Mouse (Mus musculus): ENCODE data around the gene Elovl6. TPM values are rescaled to one million over a fixed set of nuclear protein-coding genes. Genes with fewer than 3 reads are reported as not detected.

The Elovl6 gene
- polyA plus RNA-seq, 1 experiment from 2014 or later = 33.4 TPM

DNA sequence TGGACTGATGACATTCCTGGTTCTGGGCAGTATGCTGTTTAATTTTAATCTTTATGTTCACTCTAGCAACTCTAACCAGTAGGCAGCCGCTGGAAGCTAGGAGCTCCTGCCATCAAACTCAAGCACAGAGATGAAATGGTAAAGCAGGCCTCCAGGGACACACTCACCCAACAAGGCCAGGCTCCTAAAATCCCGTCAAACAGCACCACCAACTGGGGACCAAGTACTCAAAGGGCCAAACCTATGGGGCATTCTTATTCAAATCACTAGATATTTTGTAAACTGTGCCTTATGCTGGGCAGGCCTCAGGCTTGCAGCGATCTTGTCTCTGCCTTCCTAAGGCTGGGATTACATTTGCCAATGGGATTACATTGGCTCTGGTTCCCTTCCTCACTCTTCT lies 2.8 kb upstream of the Elovl6 start:
- peaks cover 6% of the 10 kb centered on the region; the same call in 1 of the 2 replicates for H3K4me1 ChIP-seq
- no peaks in the 10 kb centered on the region for H3K9me3 ChIP-seq
- WGBS = 58% methylated on average over 3 of the region's 3 CpGs
- H3K4me2 ChIP-seq (replicated peaks) = no peak overlapping the region
- H3K27ac ChIP-seq = no peak overlapping the region
- ATAC-seq (ENCODE audit: low FRiP score, low read depth) = no peak
- no peaks in the 10 kb centered on the region for H3K27me3 ChIP-seq (replicated peaks)
- no peak overlapping the region for H3K9ac ChIP-seq
- no peak overlapping the region for H3K4me3 ChIP-seq
- no peaks in the 10 kb centered on the region for H3K36me3 ChIP-seq

DNA sequence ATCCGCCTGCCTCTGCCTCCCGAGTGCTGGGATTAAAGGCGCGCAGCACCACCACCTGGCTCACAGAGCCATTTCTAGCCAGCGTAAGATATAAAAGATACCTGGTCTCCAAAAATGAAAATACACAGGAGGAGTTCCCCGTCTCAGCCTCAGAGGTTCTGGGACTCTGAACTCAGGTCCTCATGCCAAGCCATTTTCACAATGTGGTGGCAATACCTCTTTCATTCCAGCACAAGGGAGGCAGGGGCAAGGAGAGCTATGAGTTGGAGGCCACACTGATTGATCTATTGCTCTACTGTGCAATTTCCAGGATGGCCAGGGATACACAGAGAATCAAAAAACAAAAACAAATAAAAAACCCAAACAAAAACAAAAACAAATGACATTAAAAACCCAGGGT lies 1.7 kb upstream of the Elovl6 start:
- WGBS = 96% methylated on average over 6 of the region's 6 CpGs
- no peak overlapping the region for H3K4me3 ChIP-seq
- no peak for ATAC-seq (ENCODE audit: low FRiP score, low read depth)

DNA sequence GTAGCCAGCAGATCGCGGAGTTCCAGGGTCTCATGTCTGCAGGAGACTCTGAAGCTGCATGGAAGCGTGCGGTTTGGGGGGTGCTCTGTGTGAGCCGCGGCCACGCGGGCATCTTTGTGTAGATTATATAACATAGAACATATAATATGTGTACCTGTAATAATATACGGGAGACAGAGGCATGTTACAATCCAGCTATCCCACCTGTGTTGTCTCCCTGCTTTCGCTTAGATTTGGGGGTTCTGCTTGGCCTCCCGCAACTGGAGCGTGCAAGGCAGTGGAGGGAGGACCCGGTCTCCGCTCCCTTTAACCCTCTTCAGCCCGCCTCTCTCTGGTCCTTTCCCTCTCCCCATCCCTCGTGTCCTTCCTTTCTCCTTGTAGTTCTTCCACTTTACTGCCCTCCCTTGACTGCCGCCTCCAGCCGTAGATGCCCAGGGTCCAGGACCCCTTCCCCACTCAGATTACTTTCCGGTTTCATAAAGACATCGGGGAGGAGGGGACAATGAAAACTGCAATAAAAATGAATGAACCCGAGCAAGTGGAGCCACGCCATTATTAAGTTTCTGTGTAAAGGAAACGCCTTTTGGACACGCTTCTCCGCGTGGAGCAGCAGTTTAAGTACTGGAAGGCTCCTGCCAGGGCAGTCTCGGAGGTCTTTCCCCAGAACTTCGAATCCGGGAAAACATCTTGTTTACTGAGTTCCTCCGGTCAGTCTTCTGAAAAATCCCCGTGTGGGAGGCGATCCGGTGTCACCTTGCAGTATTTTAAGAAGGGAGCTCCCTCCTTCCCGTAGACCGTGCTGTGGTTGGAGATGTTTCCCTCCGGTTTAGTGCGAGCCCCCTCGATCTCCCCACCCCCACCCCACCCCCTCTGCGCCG lies 949 bp downstream of the Elovl6 start:
- no peaks in the 10 kb centered on the region for H3K27me3 ChIP-seq (replicated peaks)
- H3K4me2 ChIP-seq (replicated peaks) = peak overlapping the region; percentile 71
- H3K27ac ChIP-seq = peak overlapping the region; percentile 94
- H3K36me3 ChIP-seq = no peaks in the 10 kb centered on the region
- peaks cover 29% of the 10 kb centered on the region for H3K4me1 ChIP-seq
- peak overlapping the region; percentile 98 for H3K9ac ChIP-seq
- WGBS = under 1% methylated on average over 40 of the region's 40 CpGs
- ATAC-seq (ENCODE audit: low FRiP score, low read depth) = peak; percentile 39
- H3K4me3 ChIP-seq = peak overlapping the region; percentile 84
- H3K9me3 ChIP-seq = no peaks in the 10 kb centered on the region

More for the DNA sequence above, 1.7 kb upstream of the Elovl6 start:
- Histone ChIP-seq H3K27me3 (replicated peaks) (no peaks in the 10 kb centered on the region), H3K27ac (no peak overlapping the region), H3K36me3 (no peaks in the 10 kb centered on the region), H3K9ac (no peak overlapping the region), H3K9me3 (no peaks in the 10 kb centered on the region), H3K4me2 (replicated peaks) (no peak overlapping the region), H3K4me1 (peaks cover 16% of the 10 kb centered on the region)

DNA sequence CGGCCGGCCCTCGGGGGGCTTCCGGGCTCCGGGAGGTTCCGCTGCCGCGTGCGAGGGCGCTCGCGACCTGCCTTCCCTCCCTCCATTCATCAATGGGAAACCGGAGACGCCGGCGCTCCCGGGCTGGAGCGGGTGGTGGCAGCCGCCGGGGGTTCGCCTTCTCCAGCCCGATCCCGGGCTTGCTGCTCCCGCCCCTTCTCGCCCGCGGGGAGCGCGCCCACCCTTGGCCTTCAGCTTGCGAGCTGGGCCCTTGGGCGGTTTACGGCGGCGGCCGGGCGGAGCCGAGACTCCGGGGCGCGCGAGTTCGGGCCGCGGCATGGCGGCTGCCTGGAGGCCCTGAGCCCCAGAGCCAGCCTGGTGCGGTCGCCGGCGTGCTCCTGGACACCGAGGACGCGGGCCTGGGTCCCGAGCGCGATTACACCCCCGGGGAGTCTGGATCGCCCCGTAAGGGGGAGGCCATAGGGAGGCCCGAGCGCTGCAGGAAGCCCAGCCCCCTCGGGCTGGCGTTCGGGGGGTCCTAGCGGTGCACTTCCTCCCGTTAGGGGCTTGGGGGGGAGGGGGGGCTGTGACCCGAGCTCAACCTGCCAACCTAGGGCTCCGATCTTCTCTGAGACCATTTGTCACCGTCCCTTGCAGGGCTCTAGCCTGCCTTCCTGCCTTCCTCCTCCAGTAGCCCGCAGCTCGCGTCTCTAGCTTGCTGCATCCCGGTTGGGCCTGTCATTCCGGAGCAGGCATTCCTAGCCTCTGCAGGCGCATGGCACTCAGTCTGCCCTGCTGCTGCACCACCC lies 1.8 kb downstream of the Elovl6 start:
- no peaks in the 10 kb centered on the region for H3K36me3 ChIP-seq
- H3K9me3 ChIP-seq = no peaks in the 10 kb centered on the region
- ATAC-seq (ENCODE audit: low FRiP score, low read depth) = peak; percentile 30
- H3K4me3 ChIP-seq = peak overlapping the region; percentile 84
- H3K4me1 ChIP-seq = peaks cover 34% of the 10 kb centered on the region
- peak overlapping the region; percentile 71 for H3K4me2 ChIP-seq (replicated peaks)
- H3K27me3 ChIP-seq (replicated peaks) = no peaks in the 10 kb centered on the region
- WGBS = 0% methylated on average over 70 of the region's 74 CpGs
- H3K27ac ChIP-seq = peak overlapping the region; percentile 94
- peak overlapping the region; percentile 98 for H3K9ac ChIP-seq

DNA sequence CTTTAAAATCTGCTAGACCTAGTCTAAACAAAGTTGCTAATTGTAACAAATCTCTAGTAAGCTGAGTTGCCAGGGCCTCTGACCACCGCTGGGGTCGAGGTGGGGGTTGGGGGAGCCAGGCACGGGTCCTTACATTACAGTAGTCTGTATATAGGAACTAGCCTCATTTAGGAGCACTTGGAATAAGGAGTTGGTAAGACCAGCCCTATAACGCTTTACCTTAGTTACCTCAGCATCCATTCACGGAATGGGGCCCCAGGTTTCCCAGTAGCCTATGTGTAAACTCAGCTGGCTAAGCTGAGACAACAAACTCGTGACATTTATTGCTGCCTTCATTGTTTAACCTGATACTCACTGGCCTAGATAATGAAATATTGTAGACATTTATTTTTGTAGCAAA lies 3.3 kb downstream of the Elovl6 start:
- no peaks in the 10 kb centered on the region for H3K27me3 ChIP-seq (replicated peaks)
- peak overlapping the region; percentile 33 for H3K4me3 ChIP-seq
- H3K9ac ChIP-seq = peak overlapping the region; percentile 61
- no peak for ATAC-seq (ENCODE audit: low FRiP score, low read depth)
- no peaks in the 10 kb centered on the region for H3K9me3 ChIP-seq
- H3K4me1 ChIP-seq = peaks cover 34% of the 10 kb centered on the region
- H3K36me3 ChIP-seq = no peaks in the 10 kb centered on the region
- WGBS = 16% methylated on average over 6 of the region's 6 CpGs
- H3K4me2 ChIP-seq (replicated peaks) = peak overlapping the region; percentile 71
- H3K27ac ChIP-seq = peak overlapping the region; percentile 91

DNA sequence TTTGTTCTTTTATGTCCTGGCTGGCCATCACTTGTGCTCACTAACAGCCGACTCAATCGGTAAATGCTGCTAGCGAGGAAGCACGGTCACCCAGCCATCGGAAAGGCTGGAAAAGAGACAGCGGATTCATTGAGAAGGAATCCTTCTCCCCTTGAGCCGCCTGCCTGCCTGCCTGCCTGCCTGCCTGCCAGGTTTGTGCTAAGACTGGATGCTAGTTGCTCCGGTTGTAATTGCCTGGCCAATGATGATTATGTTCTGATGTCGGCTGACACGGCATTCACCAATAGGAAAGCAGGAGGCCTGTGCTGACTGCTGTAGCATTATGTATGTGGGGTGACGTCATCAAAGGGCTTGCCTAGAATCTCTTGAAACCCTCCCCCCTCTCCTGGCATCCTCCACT lies 4.0 kb downstream of the Elovl6 start:
- Histone ChIP-seq H3K9ac (peak overlapping the region; percentile 61), H3K9me3 (no peaks in the 10 kb centered on the region), H3K4me3 (peak overlapping the region; percentile 33), H3K27me3 (replicated peaks) (no peaks in the 10 kb centered on the region), H3K36me3 (no peaks in the 10 kb centered on the region), H3K27ac (peak overlapping the region; percentile 91), H3K4me2 (replicated peaks) (peak overlapping the region; percentile 71), H3K4me1 (peaks cover 34% of the 10 kb centered on the region)
- peak; percentile 84 for ATAC-seq (ENCODE audit: low FRiP score, low read depth)
- WGBS = under 1% methylated on average over 11 of the region's 11 CpGs

DNA sequence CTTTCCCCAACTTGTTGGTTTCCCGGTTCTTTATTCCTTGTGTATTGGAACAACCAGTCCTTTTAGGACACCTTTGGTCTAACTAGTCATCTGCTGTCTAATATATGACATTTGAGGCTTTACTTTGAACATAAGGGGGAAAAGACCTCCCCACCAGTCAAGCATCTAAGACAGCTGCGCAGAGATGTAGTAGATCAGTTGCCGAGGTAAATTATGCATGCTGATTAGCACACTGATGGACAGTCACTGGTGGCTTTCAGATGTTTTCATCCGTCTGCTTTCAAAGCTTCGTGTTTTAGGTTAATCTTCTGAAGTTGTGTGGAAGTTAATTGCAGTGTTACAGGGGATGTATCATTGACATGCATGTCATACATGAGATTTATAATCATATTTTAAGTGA lies 5.8 kb downstream of the Elovl6 start:
- Histone ChIP-seq H3K9ac (no peak overlapping the region), H3K4me1 (peaks cover 30% of the 10 kb centered on the region), H3K9me3 (no peaks in the 10 kb centered on the region), H3K27ac (no peak overlapping the region), H3K4me3 (no peak overlapping the region), H3K4me2 (replicated peaks) (no peak overlapping the region), H3K36me3 (peaks cover 15% of the 10 kb centered on the region), H3K27me3 (replicated peaks) (no peaks in the 10 kb centered on the region)
- 53% methylated on average over 5 of the region's 5 CpGs for WGBS
- no peak for ATAC-seq (ENCODE audit: low FRiP score, low read depth)

DNA sequence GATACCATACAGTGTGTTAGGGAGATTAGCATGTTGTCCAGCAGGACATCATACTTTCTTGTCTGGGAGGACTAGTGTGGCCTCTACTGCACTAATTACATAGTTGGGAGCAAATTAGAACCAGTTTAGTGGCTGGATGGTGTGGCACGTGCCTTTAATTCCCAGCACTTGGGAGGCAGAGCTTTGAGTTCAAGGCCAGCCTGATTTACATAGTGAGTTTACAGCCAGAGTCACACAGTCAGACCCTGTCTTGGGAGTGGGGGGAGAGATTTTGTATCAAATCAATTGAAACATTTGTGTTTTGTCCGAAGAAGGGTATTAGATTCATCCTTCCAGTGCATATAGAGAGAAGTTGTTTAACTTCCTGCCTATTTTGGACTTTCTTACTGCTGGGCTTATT lies 8.7 kb downstream of the Elovl6 start:
- no peak for ATAC-seq (ENCODE audit: low FRiP score, low read depth)
- H3K36me3 ChIP-seq = peaks cover 30% of the 10 kb centered on the region
- WGBS = 95% methylated on average over 2 of the region's 2 CpGs
- H3K9ac ChIP-seq = no peak overlapping the region
- no peak overlapping the region for H3K27ac ChIP-seq
- no peaks in the 10 kb centered on the region for H3K9me3 ChIP-seq
- no peak overlapping the region for H3K4me3 ChIP-seq
- H3K27me3 ChIP-seq (replicated peaks) = no peaks in the 10 kb centered on the region
- H3K4me2 ChIP-seq (replicated peaks) = no peak overlapping the region
- H3K4me1 ChIP-seq = peaks cover 15% of the 10 kb centered on the region

DNA sequence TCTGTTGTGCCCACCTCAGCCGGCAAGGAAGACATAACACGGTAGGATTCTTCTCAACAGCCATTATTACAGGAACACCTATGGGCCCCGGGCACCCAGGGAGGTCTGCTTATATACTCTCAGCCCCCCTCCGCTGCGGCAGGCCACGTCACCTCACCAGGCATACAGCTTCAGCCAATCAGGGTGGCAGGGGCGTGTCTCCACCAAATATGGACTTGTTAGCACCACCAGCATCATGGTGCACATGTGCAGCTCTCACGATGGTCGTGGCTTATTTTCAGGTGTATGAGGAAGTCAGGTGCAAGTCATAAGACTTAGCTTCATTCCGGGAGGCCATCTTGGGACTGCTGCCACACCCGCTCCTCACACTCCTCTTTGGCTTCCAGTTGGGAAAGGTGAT lies 9.3 kb downstream of the Elovl6 start:
- Histone ChIP-seq H3K27ac (no peak overlapping the region), H3K9ac (no peak overlapping the region), H3K36me3 (peaks cover 30% of the 10 kb centered on the region), H3K4me3 (no peak overlapping the region), H3K9me3 (no peaks in the 10 kb centered on the region), H3K4me1 (peaks cover 12% of the 10 kb centered on the region), H3K27me3 (replicated peaks) (no peaks in the 10 kb centered on the region), H3K4me2 (replicated peaks) (no peak overlapping the region)
- ATAC-seq (ENCODE audit: low FRiP score, low read depth) = no peak
- WGBS = 94% methylated on average over 11 of the region's 11 CpGs

DNA sequence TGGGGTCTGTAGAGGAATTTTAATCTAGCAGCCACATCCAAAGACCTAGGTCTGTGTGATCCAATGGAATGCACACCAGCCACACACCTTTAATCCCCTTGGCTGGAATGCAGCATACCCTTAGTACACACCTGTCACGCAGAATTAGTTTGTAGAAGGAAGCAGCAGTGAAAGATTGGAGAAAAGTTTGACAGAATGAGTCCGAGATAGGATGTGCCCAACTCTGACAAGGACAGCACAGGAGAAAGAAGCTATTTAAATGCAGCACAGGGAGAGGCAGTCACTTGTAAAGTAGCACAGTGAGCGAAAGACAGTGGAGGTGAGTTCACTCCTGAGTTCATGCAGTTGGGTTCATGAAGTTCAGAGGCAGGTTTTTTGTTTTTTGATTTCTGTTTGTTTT lies 11.2 kb downstream of the Elovl6 start:
- Histone ChIP-seq H3K4me3 (no peak overlapping the region), H3K4me1 (0 out of 2 replicates have a peak, but pooled peaks cover 4% of the 10 kb centered on the region), H3K4me2 (replicated peaks) (no peak overlapping the region), H3K9me3 (no peaks in the 10 kb centered on the region), H3K36me3 (peaks cover 30% of the 10 kb centered on the region), H3K9ac (no peak overlapping the region), H3K27me3 (replicated peaks) (no peaks in the 10 kb centered on the region), H3K27ac (no peak overlapping the region)
- WGBS = 94% methylated on average over 3 of the region's 3 CpGs
- no peak for ATAC-seq (ENCODE audit: low FRiP score, low read depth)

DNA sequence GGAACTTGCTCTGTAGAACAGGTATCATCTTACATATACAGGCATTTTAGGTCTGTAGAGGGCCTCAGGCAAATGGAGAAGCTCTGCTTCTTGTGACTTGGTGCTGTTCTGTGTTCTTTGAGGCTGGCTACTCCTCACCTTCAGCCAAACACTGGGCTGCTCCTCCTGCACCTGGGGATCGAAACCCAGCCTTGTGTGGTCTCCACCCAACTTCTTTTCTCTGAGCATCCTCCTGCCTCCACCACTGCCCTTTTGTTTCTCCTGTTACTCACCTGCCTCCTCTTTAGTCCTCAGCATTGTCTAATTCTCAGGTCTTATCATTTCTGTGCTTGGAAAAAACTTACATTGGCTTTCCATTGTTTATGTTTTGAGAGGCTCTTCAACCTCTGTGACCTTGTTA lies 12.1 kb downstream of the Elovl6 start:
- Histone ChIP-seq H3K27me3 (replicated peaks) (no peaks in the 10 kb centered on the region), H3K36me3 (peaks cover 30% of the 10 kb centered on the region), H3K27ac (no peak overlapping the region), H3K4me2 (replicated peaks) (no peak overlapping the region), H3K4me3 (no peak overlapping the region), H3K4me1 (no peaks in the 10 kb centered on the region), H3K9me3 (no peaks in the 10 kb centered on the region), H3K9ac (no peak overlapping the region)
- 100% methylated on average over 1 of the region's 1 CpGs for WGBS
- no peak for ATAC-seq (ENCODE audit: low FRiP score, low read depth)

DNA sequence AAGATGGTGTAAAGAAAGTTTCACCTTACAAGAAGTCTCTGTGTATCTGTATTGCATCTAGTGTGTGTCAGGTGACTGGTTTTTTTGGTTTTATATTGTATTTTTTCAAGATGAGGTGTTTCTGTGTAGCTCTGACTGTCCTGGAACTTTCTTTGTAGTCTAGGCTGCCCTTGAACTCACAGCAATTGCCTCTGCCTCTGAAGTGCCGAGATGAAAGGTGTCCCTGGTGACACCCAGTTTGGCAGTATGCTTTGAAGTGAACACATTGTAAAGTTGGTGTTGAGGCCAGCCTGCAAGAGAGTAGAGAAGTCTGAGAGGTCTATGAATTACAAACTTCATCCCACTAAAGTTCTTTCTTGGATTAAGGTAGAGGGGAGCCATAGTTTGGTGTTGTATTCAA lies 13.1 kb downstream of the Elovl6 start:
- no peak overlapping the region for H3K4me2 ChIP-seq (replicated peaks)
- WGBS = 58% methylated on average over 1 of the region's 1 CpGs
- no peaks in the 10 kb centered on the region for H3K27me3 ChIP-seq (replicated peaks)
- H3K27ac ChIP-seq = no peak overlapping the region
- ATAC-seq (ENCODE audit: low FRiP score, low read depth) = no peak
- H3K36me3 ChIP-seq = peaks cover 30% of the 10 kb centered on the region
- no peak overlapping the region for H3K4me3 ChIP-seq
- H3K9ac ChIP-seq = no peak overlapping the region
- no peaks in the 10 kb centered on the region for H3K4me1 ChIP-seq
- no peaks in the 10 kb centered on the region for H3K9me3 ChIP-seq

All from neural tube, embryonic 12.5 days (tissue).